In genomic region chr1:38446152-38446820, GRCm38 (mm10) we compare ENCODE assay signal across 17 mouse cellular contexts.
DNase-seq lines count a peak whose midpoint lies in the region; ATAC-seq and TF ChIP-seq lines count a peak whose summit lies in the region.
"Had no signal": no experiment of that assay in that cellular context is flagged by ENCODE, and none has a peak within 500 bp of the region (broad histone marks: within the 10 kb centered on the region; RNA-seq: fewer than 3 reads in every experiment).

No protein-coding gene starts in this region.

- peak; percentile 86 for TF ChIP-seq EP300 in liver, embryonic 14.5 days (IDR thresholded peaks at IDR 0.05; ENCODE audit: low read depth)

- no peak for DNase-seq in forebrain, embryonic 14.5 days (ENCODE audit: low spot score)
- peak; percentile 19 for DNase-seq in right cerebral cortex, adult 18-20 months
- no peak for DNase-seq in right cerebral cortex, postnatal 14 days
- DNase-seq in liver, embryonic 14.5 days (ENCODE audit: low read depth in 3 of 3, low spot score in 3 of 3), result peak; percentile 73 to 77 (median 76)
- no peak for DNase-seq in gastrocnemius, postnatal 4 days (ENCODE audit: low spot score in 2 of 2)
- no peak for DNase-seq in urinary bladder, adult 18-20 months (ENCODE audit: low spot score in 2 of 2)
- DNase-seq: adrenal gland, adult 8-10 months; cerebellum, adult 9-11 months; heart, postnatal 14 days; layer of hippocampus, adult 9-11 months; lung, postnatal 14 days had no signal

- no peak overlapping the region for H3K4me3 ChIP-seq in forebrain, embryonic 16.5 days (replicated peaks; ENCODE audit: low read length)
- H3K4me3 ChIP-seq in forebrain, embryonic 14.5 days (ENCODE audit: low read depth, low read length), result no peak overlapping the region
- H3K4me3 ChIP-seq in liver, embryonic 14.5 days (ENCODE audit: insufficient read depth in 1 of 2, low read depth in 2 of 2, low read length in 2 of 2), result no peak overlapping the region
- H3K4me3 ChIP-seq: limb, embryonic 15.5 days had no signal

- no peaks in the 10 kb centered on the region for H3K27me3 ChIP-seq in forebrain, embryonic 16.5 days (replicated peaks; ENCODE audit: control insufficient read depth, insufficient read depth, low read length)
- H3K27me3 ChIP-seq in forebrain, embryonic 14.5 days (replicated peaks; ENCODE audit: control insufficient read depth, insufficient read depth, low read length), result no peaks in the 10 kb centered on the region
- H3K27me3 ChIP-seq in liver, embryonic 14.5 days (ENCODE audit: control insufficient read depth, insufficient read depth, low read length), result no peaks in the 10 kb centered on the region
- H3K27me3 ChIP-seq: limb, embryonic 15.5 days had no signal

- peak overlapping the region; percentile 52 for H3K27ac ChIP-seq in forebrain, embryonic 16.5 days (ENCODE audit: low read length)
- no peak overlapping the region for H3K27ac ChIP-seq in forebrain, embryonic 14.5 days (ENCODE audit: low read depth, low read length)
- H3K27ac ChIP-seq in liver, embryonic 14.5 days, result peak overlapping the region; percentile 89
- H3K27ac ChIP-seq: kidney, postnatal 0 days; limb, embryonic 15.5 days had no signal

- no peak for ATAC-seq in forebrain, embryonic 16.5 days
- no peak for ATAC-seq in forebrain, embryonic 14.5 days
- peak; percentile 55 for ATAC-seq in erythroid progenitor cell, adult 5-6 weeks (replicated peaks; ENCODE audit: low FRiP score, poor library complexity, severe bottlenecking)
- peak; percentile 59 for ATAC-seq in liver, embryonic 14.5 days (ENCODE audit: insufficient read depth)
- ATAC-seq: intestine, embryonic 16.5 days had no signal

- H3K36me3 ChIP-seq in forebrain, embryonic 16.5 days (ENCODE audit: control insufficient read depth, insufficient read depth), result no peaks in the 10 kb centered on the region
- H3K36me3 ChIP-seq in forebrain, embryonic 14.5 days (ENCODE audit: control insufficient read depth, insufficient read depth, low read length), result no peaks in the 10 kb centered on the region
- no peaks in the 10 kb centered on the region for H3K36me3 ChIP-seq in liver, embryonic 14.5 days (replicated peaks; ENCODE audit: control insufficient read depth, insufficient read depth, low read depth)
- H3K36me3 ChIP-seq: limb, embryonic 15.5 days had no signal

- 65% methylated on average over 12 of the region's 12 CpGs for WGBS in forebrain, embryonic 16.5 days
- WGBS in forebrain, embryonic 14.5 days, result 73% methylated on average over 12 of the region's 12 CpGs
- WGBS in liver, embryonic 14.5 days (ENCODE audit: insufficient replicate concordance), result 61% methylated on average over 12 of the region's 12 CpGs

- H3K4me2 ChIP-seq in forebrain, embryonic 16.5 days (ENCODE audit: low read length), result no peak overlapping the region
- H3K4me2 ChIP-seq in forebrain, embryonic 14.5 days (ENCODE audit: low read length), result no peak overlapping the region
- peak overlapping the region; percentile 38 for H3K4me2 ChIP-seq in liver, embryonic 14.5 days (ENCODE audit: low read depth)
- H3K4me2 ChIP-seq: limb, embryonic 15.5 days; midbrain, embryonic 11.5 days had no signal

- no peak overlapping the region for H3K9ac ChIP-seq in forebrain, embryonic 16.5 days (replicated peaks; ENCODE audit: low read depth, low read length)
- no peak overlapping the region for H3K9ac ChIP-seq in forebrain, embryonic 14.5 days (ENCODE audit: low read length)
- peak overlapping the region; percentile 9; the same call in 1 of the 2 replicates for H3K9ac ChIP-seq in liver, embryonic 14.5 days (replicated peaks)
- H3K9ac ChIP-seq: limb, embryonic 15.5 days had no signal

- H3K4me1 ChIP-seq in forebrain, embryonic 16.5 days (replicated peaks; ENCODE audit: control insufficient read depth, insufficient read depth, low read length), result peaks cover 31% of the 10 kb centered on the region
- peaks cover 38% of the 10 kb centered on the region for H3K4me1 ChIP-seq in forebrain, embryonic 14.5 days (ENCODE audit: control insufficient read depth, insufficient read depth, low read length)
- H3K4me1 ChIP-seq in liver, embryonic 14.5 days (replicated peaks; ENCODE audit: control insufficient read depth in 2 of 2, insufficient read depth in 2 of 2, low read length in 1 of 2), result peaks cover 60 to 61% of the 10 kb centered on the region in 2 experiments

- TF ChIP-seq CTCF in liver, embryonic 14.5 days (IDR thresholded peaks at IDR 0.05; ENCODE audit: low read depth), result no peak

- no peaks in the 10 kb centered on the region for H3K9me3 ChIP-seq in forebrain, embryonic 16.5 days (ENCODE audit: control insufficient read depth, low read length)
- H3K9me3 ChIP-seq in forebrain, embryonic 14.5 days (replicated peaks; ENCODE audit: control insufficient read depth, low read length), result no peaks in the 10 kb centered on the region
- H3K9me3 ChIP-seq in liver, embryonic 14.5 days (ENCODE audit: control insufficient read depth, low read length), result no peaks in the 10 kb centered on the region
- H3K9me3 ChIP-seq: limb, embryonic 15.5 days had no signal

Comparison
In these comparisons a context has a peak if more than half of its experiments do, and no peak if none do; other contexts are left out.
1. DNase-seq: peak in right cerebral cortex, adult 18-20 months (single experiment) and liver, embryonic 14.5 days (3 of 3); none in forebrain, embryonic 14.5 days (single experiment), right cerebral cortex, postnatal 14 days (single experiment), gastrocnemius, postnatal 4 days (0 of 2) and urinary bladder, adult 18-20 months (0 of 2).
2. ATAC-seq: peak in erythroid progenitor cell, adult 5-6 weeks (single experiment) and liver, embryonic 14.5 days (single experiment); none in forebrain, embryonic 16.5 days (single experiment) and forebrain, embryonic 14.5 days (single experiment).